Mouse (Mus musculus): ENCODE measurements around the gene Prkce. TPM values are rescaled to one million over a fixed set of nuclear protein-coding genes. Genes with fewer than 3 reads are reported as not detected.

Prkce gene
- polyA plus RNA-seq, 1 experiment from 2014 or later, result 5.3 TPM

DNA sequence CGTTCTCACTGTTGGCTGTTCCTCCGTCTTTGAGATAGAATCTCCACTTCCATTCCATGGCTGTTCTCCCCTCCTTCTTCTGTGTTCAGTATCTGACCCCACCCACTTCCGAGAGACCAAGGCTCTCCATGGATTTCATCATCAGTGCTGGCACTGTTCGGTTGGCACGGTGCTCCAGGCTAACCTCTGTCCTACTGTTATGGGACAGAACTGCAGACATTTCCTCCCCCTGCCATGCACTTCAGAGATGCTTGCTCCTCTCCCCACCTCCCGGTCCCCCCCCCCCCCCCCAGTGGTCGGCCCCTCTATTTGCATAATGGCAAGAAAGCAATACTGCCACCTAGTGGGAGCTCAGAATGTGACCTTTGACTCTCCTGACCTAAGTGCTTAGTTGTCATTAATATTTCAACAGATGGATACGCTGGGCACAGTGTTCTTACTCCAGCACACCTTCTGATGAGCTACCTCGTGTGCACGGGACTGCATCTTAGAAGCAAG, 125.7 kb downstream of the Prkce start:
- Histone ChIP-seq H3K4me1 (0 out of 2 replicates have a peak, but pooled peaks cover 4% of the 10 kb centered on the region), H3K4me3 (no peak overlapping the region), H3K27ac (replicated peaks) (no peak overlapping the region), H3K9ac (replicated peaks) (no peak overlapping the region), H3K36me3 (no peaks in the 10 kb centered on the region), H3K27me3 (no peaks in the 10 kb centered on the region), H3K9me3 (no peaks in the 10 kb centered on the region), H3K4me2 (replicated peaks) (no peak overlapping the region)
- WGBS, result 47% methylated on average over 10 of the region's 10 CpGs
- ATAC-seq (ENCODE audit: low FRiP score, low read depth), result no peak

GRCm38 (mm10) chr17:86299576-86299975, 132.0 kb downstream of the Prkce start:
- Histone ChIP-seq H3K9me3 (no peaks in the 10 kb centered on the region), H3K27me3 (no peaks in the 10 kb centered on the region), H3K9ac (replicated peaks) (no peak overlapping the region), H3K36me3 (no peaks in the 10 kb centered on the region), H3K27ac (replicated peaks) (no peak overlapping the region), H3K4me1 (0 out of 2 replicates have a peak, but pooled peaks cover 10% of the 10 kb centered on the region), H3K4me3 (no peak overlapping the region), H3K4me2 (replicated peaks) (no peak overlapping the region)
- ATAC-seq (ENCODE audit: low FRiP score, low read depth), result no peak
- 82% methylated on average over 3 of the region's 3 CpGs for WGBS

- Histone ChIP-seq H3K4me2 (replicated peaks) (no peak overlapping the region), H3K4me3 (no peak overlapping the region), H3K36me3 (no peaks in the 10 kb centered on the region), H3K9ac (replicated peaks) (no peak overlapping the region), H3K4me1 (0 out of 2 replicates have a peak, but pooled peaks cover 10% of the 10 kb centered on the region), H3K9me3 (no peaks in the 10 kb centered on the region), H3K27ac (replicated peaks) (no peak overlapping the region), H3K27me3 (no peaks in the 10 kb centered on the region)
- WGBS, result 76% methylated on average over 22 of the region's 22 CpGs
- no peak for ATAC-seq (ENCODE audit: low FRiP score, low read depth)
These were observed 133.4 kb downstream of the Prkce start for GRCm38 (mm10) chr17:86300774-86301595.

DNA sequence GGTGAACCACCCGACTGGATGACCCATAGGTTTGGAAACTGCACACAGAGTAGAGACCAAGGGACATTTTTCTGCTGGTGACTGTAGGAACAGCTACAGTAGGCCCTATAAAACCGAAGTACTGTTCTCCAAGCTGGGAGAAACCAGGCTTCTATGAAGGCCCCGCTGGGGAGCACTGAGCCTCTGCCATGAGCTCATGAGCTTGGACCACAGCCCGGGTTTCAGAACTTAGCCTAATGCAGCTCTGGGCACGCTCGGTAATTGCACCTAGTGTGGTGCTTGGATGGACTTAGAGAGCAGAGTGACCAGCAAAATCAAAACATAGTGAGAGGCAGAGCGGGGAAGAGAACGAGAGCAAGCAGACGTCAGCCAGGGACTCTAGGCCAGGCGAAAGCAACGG, 134.7 kb downstream of the Prkce start:
- H3K4me2 ChIP-seq (replicated peaks), result no peak overlapping the region
- no peak overlapping the region for H3K4me3 ChIP-seq
- ATAC-seq (ENCODE audit: low FRiP score, low read depth), result no peak
- no peaks in the 10 kb centered on the region for H3K36me3 ChIP-seq
- 95% methylated on average over 11 of the region's 11 CpGs for WGBS
- 0 out of 2 replicates have a peak, but pooled peaks cover 9% of the 10 kb centered on the region for H3K4me1 ChIP-seq
- no peak overlapping the region for H3K27ac ChIP-seq (replicated peaks)
- no peaks in the 10 kb centered on the region for H3K27me3 ChIP-seq
- H3K9me3 ChIP-seq, result no peaks in the 10 kb centered on the region
- H3K9ac ChIP-seq (replicated peaks), result no peak overlapping the region

DNA sequence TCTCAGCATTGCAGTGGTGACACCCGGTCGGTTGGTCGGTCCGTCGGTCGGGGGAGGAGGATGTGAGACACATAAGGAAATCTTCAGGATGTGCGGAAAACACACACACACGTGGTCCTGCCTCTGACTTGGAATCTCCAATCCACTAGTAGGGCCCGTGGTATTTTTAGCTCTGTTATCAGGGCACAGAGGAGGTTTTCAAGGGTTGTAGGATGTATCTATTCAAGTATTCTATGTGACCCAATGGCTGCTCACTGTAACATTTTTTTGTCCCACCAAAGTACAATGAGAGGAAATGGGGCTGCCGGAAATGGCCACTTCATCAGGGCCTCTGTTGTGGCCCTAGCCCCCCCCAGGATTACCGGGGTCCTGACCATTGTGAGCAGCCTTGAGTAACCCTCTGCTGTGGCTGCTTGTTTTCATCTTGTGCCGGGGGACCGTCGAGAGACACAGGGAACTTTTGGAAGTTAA, 135.3 kb downstream of the Prkce start:
- H3K4me3 ChIP-seq, result no peak overlapping the region
- WGBS, result 95% methylated on average over 14 of the region's 14 CpGs
- 0 out of 2 replicates have a peak, but pooled peaks cover 6% of the 10 kb centered on the region for H3K4me1 ChIP-seq
- no peak overlapping the region for H3K9ac ChIP-seq (replicated peaks)
- H3K36me3 ChIP-seq, result no peaks in the 10 kb centered on the region
- H3K27ac ChIP-seq (replicated peaks), result no peak overlapping the region
- no peaks in the 10 kb centered on the region for H3K27me3 ChIP-seq
- H3K4me2 ChIP-seq (replicated peaks), result no peak overlapping the region
- no peaks in the 10 kb centered on the region for H3K9me3 ChIP-seq
- ATAC-seq (ENCODE audit: low FRiP score, low read depth), result no peak

GRCm38 (mm10) chr17:86303401-86304243, 136.0 kb downstream of the Prkce start:
- no peak overlapping the region for H3K27ac ChIP-seq (replicated peaks)

GRCm38 (mm10) chr17:86304923-86305630, 137.5 kb downstream of the Prkce start:
- no peaks in the 10 kb centered on the region for H3K27me3 ChIP-seq
- 0 out of 2 replicates have a peak overlapping the region, but pooled peaks have one; percentile 3 for H3K27ac ChIP-seq (replicated peaks)
- H3K9me3 ChIP-seq, result no peaks in the 10 kb centered on the region
- ATAC-seq (ENCODE audit: low FRiP score, low read depth), result no peak
- no peaks in the 10 kb centered on the region for H3K36me3 ChIP-seq
- WGBS, result 74% methylated on average over 17 of the region's 17 CpGs
- 0 out of 2 replicates have a peak, but pooled peaks cover 3% of the 10 kb centered on the region for H3K4me1 ChIP-seq
- H3K4me3 ChIP-seq, result no peak overlapping the region
- no peak overlapping the region for H3K9ac ChIP-seq (replicated peaks)
- H3K4me2 ChIP-seq (replicated peaks), result no peak overlapping the region

More at GRCm38 (mm10) chr17:86303401-86304243, 136.0 kb downstream of the Prkce start:
- Histone ChIP-seq H3K9ac (replicated peaks) (no peak overlapping the region), H3K36me3 (no peaks in the 10 kb centered on the region), H3K4me1 (0 out of 2 replicates have a peak, but pooled peaks cover 6% of the 10 kb centered on the region), H3K27me3 (no peaks in the 10 kb centered on the region), H3K4me2 (replicated peaks) (no peak overlapping the region), H3K4me3 (no peak overlapping the region), H3K9me3 (no peaks in the 10 kb centered on the region)
- no peak for ATAC-seq (ENCODE audit: low FRiP score, low read depth)
- 89% methylated on average over 19 of the region's 19 CpGs for WGBS

DNA sequence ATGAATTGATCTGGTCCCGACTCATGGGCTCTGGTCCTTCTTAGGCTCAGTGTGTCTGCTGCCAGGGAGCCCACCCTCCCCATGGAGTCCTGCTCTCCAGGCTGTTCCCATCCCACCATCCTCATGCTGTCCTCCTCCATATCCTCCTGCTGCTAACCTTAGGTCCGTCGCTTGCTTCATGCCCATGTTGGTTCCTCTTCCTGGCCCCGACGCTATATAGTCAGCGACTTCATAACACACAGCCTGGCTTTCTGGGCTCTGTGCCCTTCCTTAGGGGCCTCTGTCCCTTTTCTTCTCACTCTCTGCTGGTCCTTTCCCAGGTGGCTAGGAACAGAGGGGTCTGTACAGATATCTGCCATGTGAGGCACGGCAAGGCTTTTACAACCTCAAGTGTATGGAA, 138.6 kb downstream of the Prkce start:
- H3K36me3 ChIP-seq, result no peaks in the 10 kb centered on the region
- no peaks in the 10 kb centered on the region for H3K9me3 ChIP-seq
- no peak for ATAC-seq (ENCODE audit: low FRiP score, low read depth)
- H3K27ac ChIP-seq (replicated peaks), result no peak overlapping the region
- no peaks in the 10 kb centered on the region for H3K27me3 ChIP-seq
- no peaks in the 10 kb centered on the region for H3K4me1 ChIP-seq
- H3K4me2 ChIP-seq (replicated peaks), result no peak overlapping the region
- 90% methylated on average over 7 of the region's 7 CpGs for WGBS
- no peak overlapping the region for H3K4me3 ChIP-seq
- no peak overlapping the region for H3K9ac ChIP-seq (replicated peaks)

DNA sequence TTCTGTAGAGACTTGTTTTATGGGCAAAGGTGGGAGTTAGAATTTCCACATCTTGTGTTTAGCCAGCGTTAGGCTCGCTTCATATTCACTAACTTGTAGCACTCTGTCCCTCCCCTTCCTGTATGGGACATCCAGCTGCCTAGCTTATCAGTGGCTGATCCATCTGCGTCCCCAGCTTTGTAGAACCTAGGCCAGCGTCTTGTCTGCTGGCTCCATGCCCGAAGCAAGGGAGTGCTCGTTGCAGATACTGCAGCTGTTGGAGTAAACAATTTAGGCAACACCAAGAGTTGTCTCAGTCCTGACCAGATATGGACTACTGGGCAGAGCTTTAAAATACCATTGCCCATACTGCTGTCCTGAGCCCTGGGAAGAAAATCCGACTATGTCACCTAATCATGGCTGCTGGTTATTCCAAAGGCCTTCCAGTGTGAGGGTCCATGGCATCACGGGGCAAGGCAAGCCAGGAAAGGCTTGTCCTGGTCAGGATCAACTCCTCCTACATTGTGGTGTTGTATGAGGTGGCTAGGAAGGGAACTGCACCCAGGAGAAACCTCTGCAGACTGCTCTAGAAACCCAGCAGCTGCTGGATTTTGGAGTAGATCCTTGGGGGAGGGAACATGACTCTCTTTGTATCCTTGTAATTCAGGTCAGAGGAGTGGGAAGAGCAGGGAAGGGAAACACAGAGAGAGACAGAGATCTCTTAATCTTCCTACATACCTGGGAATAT, 146.0 kb downstream of the Prkce start:
- H3K4me3 ChIP-seq, result no peak overlapping the region
- H3K9me3 ChIP-seq, result no peaks in the 10 kb centered on the region
- no peak overlapping the region for H3K27ac ChIP-seq (replicated peaks)
- H3K27me3 ChIP-seq, result no peaks in the 10 kb centered on the region
- ATAC-seq (ENCODE audit: low FRiP score, low read depth), result no peak
- no peak overlapping the region for H3K9ac ChIP-seq (replicated peaks)
- H3K36me3 ChIP-seq, result no peaks in the 10 kb centered on the region
- H3K4me1 ChIP-seq, result no peaks in the 10 kb centered on the region
- 86% methylated on average over 8 of the region's 8 CpGs for WGBS
- H3K4me2 ChIP-seq (replicated peaks), result no peak overlapping the region

- Histone ChIP-seq H3K9ac (replicated peaks) (no peak overlapping the region), H3K4me1 (no peaks in the 10 kb centered on the region), H3K27me3 (no peaks in the 10 kb centered on the region), H3K27ac (replicated peaks) (no peak overlapping the region), H3K36me3 (no peaks in the 10 kb centered on the region), H3K4me3 (no peak overlapping the region), H3K9me3 (no peaks in the 10 kb centered on the region), H3K4me2 (replicated peaks) (no peak overlapping the region)
- ATAC-seq (ENCODE audit: low FRiP score, low read depth), result no peak
- 95% methylated on average over 4 of the region's 4 CpGs for WGBS
These were observed 148.3 kb downstream of the Prkce start for GRCm38 (mm10) chr17:86315874-86316273.

DNA sequence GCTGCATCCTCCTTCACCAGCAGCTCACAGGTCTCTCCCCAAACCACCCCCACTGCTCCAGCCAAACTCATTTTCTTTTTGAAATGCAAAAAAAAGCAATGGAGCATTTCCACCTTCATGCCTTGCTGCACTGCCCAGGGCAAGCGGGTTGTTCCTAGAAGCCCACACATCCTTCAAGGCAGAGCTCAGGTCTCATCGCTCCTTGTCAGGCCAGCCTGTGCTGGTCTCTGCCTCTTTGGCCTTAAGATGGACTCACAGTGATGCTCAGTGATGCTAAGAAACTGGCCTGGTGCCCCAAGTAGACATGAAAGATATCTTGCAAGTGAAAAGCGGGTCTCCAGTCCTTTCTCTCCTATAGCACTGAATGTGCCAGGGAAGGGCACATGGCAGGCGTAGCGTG, 149.2 kb downstream of the Prkce start:
- Histone ChIP-seq H3K36me3 (no peaks in the 10 kb centered on the region), H3K27ac (replicated peaks) (no peak overlapping the region), H3K27me3 (no peaks in the 10 kb centered on the region), H3K4me2 (replicated peaks) (no peak overlapping the region), H3K9ac (replicated peaks) (no peak overlapping the region), H3K9me3 (no peaks in the 10 kb centered on the region), H3K4me3 (no peak overlapping the region), H3K4me1 (no peaks in the 10 kb centered on the region)
- WGBS, result 92% methylated on average over 5 of the region's 5 CpGs
- ATAC-seq (ENCODE audit: low FRiP score, low read depth), result no peak

All from midbrain, embryonic 12.5 days (tissue).